Mouse (Mus musculus): ENCODE measurements at regions not wholly inside any gene's neighbourhood (a gene's known extent, or its start where the extent isn't known, plus 50 kb on each side); places are given as distances from the start of the nearest gene placed in this dataset.

DNA sequence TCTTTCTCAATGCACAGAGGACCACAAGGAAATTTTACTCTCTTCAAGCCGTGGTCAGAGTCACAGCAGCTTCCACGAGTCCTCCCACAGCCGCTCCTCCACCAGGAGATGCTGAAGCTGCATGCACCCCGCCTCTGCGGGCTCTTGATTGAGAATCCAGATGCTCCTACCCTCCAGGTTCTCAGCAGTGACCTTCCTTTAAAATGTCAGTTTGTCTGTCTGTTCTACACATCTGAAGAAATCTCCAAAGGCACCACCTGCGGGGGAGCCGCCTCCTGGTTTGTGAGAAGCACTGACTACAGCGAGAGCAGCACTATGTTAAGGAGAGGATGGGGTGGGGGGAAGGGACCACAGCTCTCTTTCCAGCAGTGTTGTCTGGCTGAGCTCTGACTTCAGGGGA lies 303.8 kb downstream of the Hlx start:
- no peaks in the 10 kb centered on the region for H3K4me1 ChIP-seq (replicated peaks)
- H3K9me3 ChIP-seq (replicated peaks), result no peaks in the 10 kb centered on the region
- no peaks in the 10 kb centered on the region for H3K27me3 ChIP-seq
- no peak overlapping the region for H3K27ac ChIP-seq (replicated peaks)
- WGBS (ENCODE audit: insufficient replicate concordance), result 47% methylated on average over 8 of the region's 8 CpGs
- ATAC-seq (ENCODE audit: insufficient read depth), result no peak
- no peaks in the 10 kb centered on the region for H3K36me3 ChIP-seq (replicated peaks)
- H3K4me2 ChIP-seq, result no peak overlapping the region
- H3K9ac ChIP-seq, result no peak overlapping the region
- no peak overlapping the region for H3K4me3 ChIP-seq (replicated peaks)

DNA sequence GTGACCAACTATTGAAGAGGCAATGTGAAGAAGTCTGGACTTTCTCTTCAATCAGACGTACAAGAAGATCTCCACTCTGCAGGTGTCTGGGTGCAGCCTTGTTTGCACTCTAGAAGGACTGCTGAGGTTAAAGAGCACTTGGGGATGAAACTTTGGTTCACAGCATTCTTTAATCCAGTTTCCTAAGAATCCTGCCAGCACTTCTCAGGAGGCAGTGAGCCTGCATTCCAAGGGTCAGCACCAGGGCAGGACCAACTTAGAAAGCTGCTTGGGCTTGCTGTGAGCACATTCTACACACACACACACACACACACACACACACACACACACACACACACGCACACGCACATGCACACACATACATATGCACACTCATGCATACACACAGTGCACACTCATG lies 304.4 kb downstream of the Hlx start:
- Histone ChIP-seq H3K4me1 (replicated peaks) (no peaks in the 10 kb centered on the region), H3K4me3 (replicated peaks) (no peak overlapping the region), H3K4me2 (no peak overlapping the region), H3K9ac (no peak overlapping the region), H3K27ac (replicated peaks) (no peak overlapping the region), H3K36me3 (replicated peaks) (no peaks in the 10 kb centered on the region), H3K27me3 (no peaks in the 10 kb centered on the region), H3K9me3 (replicated peaks) (no peaks in the 10 kb centered on the region)
- 54% methylated on average over 3 of the region's 3 CpGs for WGBS (ENCODE audit: insufficient replicate concordance)
- ATAC-seq (ENCODE audit: insufficient read depth), result no peak

DNA sequence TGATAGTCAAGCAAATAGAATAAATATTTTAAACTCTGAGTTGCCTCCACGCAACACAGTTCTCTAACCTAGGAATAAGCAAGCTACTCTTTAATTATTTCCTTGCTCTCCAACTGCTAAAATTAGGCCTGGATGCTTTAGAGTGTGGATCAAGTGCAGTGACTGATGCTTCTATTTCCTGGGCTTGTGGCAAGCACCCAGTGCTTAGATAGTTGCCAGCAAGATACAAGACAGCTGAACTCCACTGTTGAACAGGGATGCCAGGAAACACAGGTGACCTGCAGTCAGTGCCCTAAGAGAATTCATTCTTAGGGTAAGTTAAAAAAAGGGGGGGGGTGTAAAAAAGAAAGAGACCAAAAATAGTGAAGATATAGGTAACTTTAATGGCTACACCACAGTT lies 306.7 kb downstream of the Hlx start:
- no peak overlapping the region for H3K4me2 ChIP-seq
- no peak overlapping the region for H3K27ac ChIP-seq (replicated peaks)
- no peaks in the 10 kb centered on the region for H3K4me1 ChIP-seq (replicated peaks)
- H3K36me3 ChIP-seq (replicated peaks), result no peaks in the 10 kb centered on the region
- no peaks in the 10 kb centered on the region for H3K27me3 ChIP-seq
- no peak overlapping the region for H3K9ac ChIP-seq
- WGBS (ENCODE audit: insufficient replicate concordance), result 74% methylated on average over 1 of the region's 1 CpGs
- no peak overlapping the region for H3K4me3 ChIP-seq (replicated peaks)
- no peak for ATAC-seq (ENCODE audit: insufficient read depth)
- no peaks in the 10 kb centered on the region for H3K9me3 ChIP-seq (replicated peaks)

DNA sequence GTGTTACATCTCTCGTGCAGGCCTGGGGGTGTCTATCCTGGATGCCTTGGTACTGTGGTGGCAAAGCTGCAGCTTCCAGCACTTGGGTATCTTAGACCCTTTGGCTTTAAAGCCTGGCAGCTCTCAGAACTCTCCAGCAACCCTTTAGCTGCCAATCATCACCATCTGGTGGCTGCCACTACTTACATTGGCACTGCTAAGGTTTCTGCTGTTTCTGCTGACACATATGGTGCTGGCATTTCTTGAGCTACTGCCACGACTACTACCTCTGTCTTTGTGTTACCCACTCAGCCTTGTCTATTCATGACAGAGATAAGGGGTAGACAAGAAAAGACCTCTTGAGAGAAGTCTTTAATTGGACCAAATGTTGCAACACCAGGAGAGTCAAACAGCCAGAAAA lies 308.4 kb downstream of the Hlx start:
- Histone ChIP-seq H3K36me3 (replicated peaks) (no peaks in the 10 kb centered on the region), H3K27me3 (no peaks in the 10 kb centered on the region), H3K4me2 (no peak overlapping the region), H3K9ac (no peak overlapping the region), H3K9me3 (replicated peaks) (no peaks in the 10 kb centered on the region), H3K4me1 (replicated peaks) (no peaks in the 10 kb centered on the region), H3K4me3 (replicated peaks) (no peak overlapping the region), H3K27ac (replicated peaks) (no peak overlapping the region)
- no peak for ATAC-seq (ENCODE audit: insufficient read depth)
- WGBS (ENCODE audit: insufficient replicate concordance), result 49% methylated on average over 2 of the region's 2 CpGs

DNA sequence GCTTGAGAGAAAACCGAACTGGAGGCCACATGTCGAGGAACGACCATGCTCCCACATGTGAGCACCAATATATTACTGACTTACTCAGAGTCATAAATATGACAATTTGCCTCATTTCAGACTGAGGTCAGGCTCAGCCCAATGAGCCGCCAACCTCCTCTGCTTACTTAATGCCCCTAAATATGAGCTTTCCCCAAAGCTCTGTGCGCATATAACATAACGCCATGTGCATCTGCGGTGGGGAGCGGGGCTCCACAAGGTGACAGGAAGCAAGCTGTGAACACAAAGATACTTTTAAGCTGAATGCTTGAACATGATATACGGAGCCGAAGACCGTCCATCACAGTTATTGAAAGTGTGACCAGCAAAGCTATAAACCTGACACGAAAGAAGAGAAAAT lies 319.8 kb downstream of the Hlx start:
- ATAC-seq (ENCODE audit: insufficient read depth), result no peak
- Histone ChIP-seq H3K36me3 (replicated peaks) (no peaks in the 10 kb centered on the region), H3K4me3 (replicated peaks) (no peak overlapping the region), H3K9ac (no peak overlapping the region), H3K9me3 (replicated peaks) (no peaks in the 10 kb centered on the region), H3K27me3 (no peaks in the 10 kb centered on the region), H3K27ac (replicated peaks) (no peak overlapping the region), H3K4me1 (replicated peaks) (no peaks in the 10 kb centered on the region), H3K4me2 (no peak overlapping the region)
- WGBS (ENCODE audit: insufficient replicate concordance), result 65% methylated on average over 12 of the region's 12 CpGs

DNA sequence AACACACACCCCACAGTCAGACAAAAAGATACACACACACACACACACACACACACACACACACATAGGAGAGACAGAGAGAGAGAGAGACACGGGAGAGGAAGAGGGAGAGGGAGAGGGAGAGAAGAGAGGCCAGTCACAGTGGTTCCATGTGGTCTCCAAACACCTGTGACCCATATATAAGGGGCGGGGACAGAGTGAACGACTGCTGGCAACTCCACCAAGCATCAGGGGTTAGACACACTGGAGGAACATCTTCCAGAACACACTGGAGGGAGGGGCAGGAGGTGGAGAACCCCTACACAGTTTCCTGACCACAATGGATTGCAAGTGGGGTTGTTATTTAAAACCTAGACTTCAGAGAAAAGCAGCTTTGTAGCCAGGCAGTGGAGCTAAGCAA lies 321.4 kb downstream of the Hlx start:
- no peak overlapping the region for H3K27ac ChIP-seq (replicated peaks)
- no peaks in the 10 kb centered on the region for H3K9me3 ChIP-seq (replicated peaks)
- no peak overlapping the region for H3K4me3 ChIP-seq (replicated peaks)
- ATAC-seq (ENCODE audit: insufficient read depth), result no peak
- no peak overlapping the region for H3K4me2 ChIP-seq
- WGBS (ENCODE audit: insufficient replicate concordance), result 37% methylated on average over 3 of the region's 3 CpGs
- no peak overlapping the region for H3K9ac ChIP-seq
- H3K27me3 ChIP-seq, result no peaks in the 10 kb centered on the region
- H3K36me3 ChIP-seq (replicated peaks), result no peaks in the 10 kb centered on the region
- no peaks in the 10 kb centered on the region for H3K4me1 ChIP-seq (replicated peaks)

DNA sequence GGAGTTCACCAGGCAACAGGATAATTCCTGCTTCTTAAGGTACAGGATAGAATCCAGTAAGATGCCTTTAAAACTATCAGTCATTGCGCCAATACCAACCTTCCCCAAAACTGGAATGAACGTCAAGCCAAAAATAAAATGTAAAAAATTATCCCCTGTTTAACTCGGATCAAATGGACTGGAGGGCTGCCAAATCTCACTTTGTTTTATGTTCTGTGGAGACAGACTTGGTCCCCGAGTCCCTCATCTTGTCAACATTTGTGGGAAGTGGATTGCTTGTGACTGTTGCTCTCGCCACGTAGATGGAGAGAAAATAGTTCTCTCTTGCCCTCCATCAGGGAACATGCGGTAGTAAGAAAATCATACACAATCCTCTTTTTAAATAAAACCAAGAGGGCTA lies 322.4 kb downstream of the Hlx start:
- Histone ChIP-seq H3K4me2 (no peak overlapping the region), H3K27ac (replicated peaks) (no peak overlapping the region), H3K9ac (no peak overlapping the region), H3K36me3 (replicated peaks) (no peaks in the 10 kb centered on the region), H3K9me3 (replicated peaks) (no peaks in the 10 kb centered on the region), H3K27me3 (no peaks in the 10 kb centered on the region), H3K4me1 (replicated peaks) (no peaks in the 10 kb centered on the region), H3K4me3 (replicated peaks) (no peak overlapping the region)
- 65% methylated on average over 7 of the region's 7 CpGs for WGBS (ENCODE audit: insufficient replicate concordance)
- ATAC-seq (ENCODE audit: insufficient read depth), result no peak

DNA sequence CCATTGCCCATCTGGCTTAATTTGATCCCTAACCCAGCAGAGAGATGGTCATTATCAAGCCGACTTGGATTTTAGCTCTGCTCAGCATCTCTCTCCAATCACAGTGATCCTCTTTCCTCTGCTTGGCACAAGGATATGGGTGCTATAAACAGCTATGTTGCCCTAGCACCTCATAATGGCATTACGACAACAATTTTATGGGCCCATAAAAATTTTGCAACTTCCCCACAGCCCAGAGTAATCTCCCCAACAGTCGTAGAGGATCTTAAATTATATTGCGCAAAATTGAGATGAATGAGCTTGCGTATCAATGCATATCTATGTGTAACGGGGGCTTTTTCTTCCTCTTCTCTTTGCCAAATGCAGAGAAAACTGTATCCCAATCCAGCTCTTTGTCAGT lies 329.4 kb downstream of the Hlx start:
- ATAC-seq (ENCODE audit: insufficient read depth), result no peak
- Histone ChIP-seq H3K9ac (no peak overlapping the region), H3K4me1 (replicated peaks) (no peaks in the 10 kb centered on the region), H3K36me3 (replicated peaks) (no peaks in the 10 kb centered on the region), H3K4me2 (no peak overlapping the region), H3K27ac (replicated peaks) (no peak overlapping the region), H3K4me3 (replicated peaks) (no peak overlapping the region), H3K27me3 (no peaks in the 10 kb centered on the region), H3K9me3 (replicated peaks) (no peaks in the 10 kb centered on the region)
- WGBS (ENCODE audit: insufficient replicate concordance), result 59% methylated on average over 6 of the region's 6 CpGs

DNA sequence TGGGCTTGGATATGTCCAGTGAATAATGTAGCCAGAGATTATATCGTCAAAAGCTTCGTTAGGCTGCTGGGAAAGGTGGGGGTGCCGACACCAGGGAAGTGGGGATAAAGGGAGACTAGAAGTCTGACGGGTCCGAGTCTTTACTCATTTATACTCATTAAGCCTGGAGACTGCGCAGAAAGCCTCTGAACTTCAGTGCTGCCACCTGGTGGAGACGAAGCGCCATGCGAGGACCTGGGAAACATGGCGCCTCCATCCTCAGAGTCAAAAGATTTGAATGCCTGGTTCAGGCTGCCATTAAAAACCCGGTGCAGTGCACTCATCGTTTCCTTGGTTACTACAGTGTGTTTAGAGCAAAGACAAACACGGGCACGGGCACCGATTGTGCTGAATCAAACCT lies 337.2 kb downstream of the Hlx start:
- H3K4me2 ChIP-seq, result no peak overlapping the region
- no peaks in the 10 kb centered on the region for H3K36me3 ChIP-seq (replicated peaks)
- no peaks in the 10 kb centered on the region for H3K9me3 ChIP-seq (replicated peaks)
- no peak for ATAC-seq (ENCODE audit: insufficient read depth)
- H3K4me1 ChIP-seq (replicated peaks), result no peaks in the 10 kb centered on the region
- WGBS (ENCODE audit: insufficient replicate concordance), result 41% methylated on average over 15 of the region's 15 CpGs
- no peaks in the 10 kb centered on the region for H3K27me3 ChIP-seq
- no peak overlapping the region for H3K4me3 ChIP-seq (replicated peaks)
- no peak overlapping the region for H3K9ac ChIP-seq
- H3K27ac ChIP-seq (replicated peaks), result no peak overlapping the region

DNA sequence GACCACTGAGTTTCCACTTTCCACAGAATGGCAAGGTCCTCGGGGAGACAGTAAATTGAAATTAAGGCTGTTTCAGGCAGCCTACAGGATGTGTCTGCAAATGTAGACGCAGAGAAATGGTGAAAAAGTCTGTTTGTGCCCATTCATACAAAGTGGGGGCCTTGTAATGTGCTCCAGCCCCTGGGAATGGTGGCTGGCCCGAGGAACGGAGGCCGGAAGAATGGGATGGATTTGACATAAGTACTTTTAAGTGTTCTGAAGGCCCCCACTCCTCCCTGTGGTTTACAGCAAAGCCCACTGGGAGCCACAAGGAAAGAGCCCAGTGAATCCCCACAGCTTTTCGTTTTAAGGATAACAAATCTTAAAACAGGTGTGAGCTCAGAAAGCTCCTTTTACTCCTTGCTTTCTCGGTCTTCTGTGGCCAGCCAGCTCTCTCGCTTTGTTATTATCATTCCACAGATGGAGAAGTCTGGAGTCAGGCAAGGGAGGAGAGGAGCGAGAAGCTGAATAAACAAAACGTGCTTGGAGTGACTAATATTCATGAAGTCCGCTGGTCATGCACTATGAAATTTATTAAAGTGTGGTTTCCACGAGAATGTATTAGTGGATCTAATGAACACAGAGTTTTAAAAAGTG lies 337.7 kb downstream of the Hlx start:
- H3K36me3 ChIP-seq (replicated peaks), result no peaks in the 10 kb centered on the region
- H3K4me3 ChIP-seq (replicated peaks), result no peak overlapping the region
- no peaks in the 10 kb centered on the region for H3K27me3 ChIP-seq
- no peak for ATAC-seq (ENCODE audit: insufficient read depth)
- H3K4me2 ChIP-seq, result no peak overlapping the region
- H3K27ac ChIP-seq (replicated peaks), result no peak overlapping the region
- no peaks in the 10 kb centered on the region for H3K4me1 ChIP-seq (replicated peaks)
- no peak overlapping the region for H3K9ac ChIP-seq
- no peaks in the 10 kb centered on the region for H3K9me3 ChIP-seq (replicated peaks)
- WGBS (ENCODE audit: insufficient replicate concordance), result 58% methylated on average over 12 of the region's 12 CpGs

DNA sequence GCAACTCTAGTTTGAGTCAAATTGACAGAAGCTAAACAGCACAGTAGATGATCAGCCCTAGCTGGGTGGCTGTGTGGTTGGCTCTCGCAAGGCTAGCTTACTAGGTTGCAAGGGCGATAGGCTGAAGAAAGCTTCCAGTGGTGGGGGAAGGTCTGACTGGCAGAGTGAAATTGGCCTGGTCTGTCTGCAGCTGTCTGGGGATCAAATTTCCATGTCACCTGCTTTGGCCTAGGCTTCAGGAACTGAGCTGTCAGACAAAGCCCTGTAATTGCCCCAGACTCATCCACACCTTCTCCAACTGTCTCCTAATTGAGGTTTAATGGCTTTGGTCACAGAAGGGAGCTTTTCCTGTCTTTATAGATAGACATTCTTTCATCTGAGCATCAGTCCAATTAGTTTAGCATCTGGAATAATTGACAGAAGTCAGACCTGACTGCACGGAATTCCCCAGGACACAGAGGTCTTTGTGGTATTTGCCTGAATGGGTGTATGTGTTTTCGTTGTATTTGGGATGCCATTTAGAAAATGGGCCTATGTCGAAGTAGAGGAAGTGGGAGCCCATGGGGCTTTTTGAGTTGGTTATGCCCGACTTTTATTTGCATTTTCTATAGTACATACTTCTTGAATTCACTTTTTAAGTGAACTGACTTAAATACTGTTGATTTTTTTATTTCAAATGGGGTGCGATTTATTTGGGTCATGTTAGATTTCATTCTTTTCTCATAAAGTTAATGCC lies 348.2 kb downstream of the Hlx start:
- no peaks in the 10 kb centered on the region for H3K36me3 ChIP-seq (replicated peaks)
- no peak overlapping the region for H3K4me2 ChIP-seq
- no peaks in the 10 kb centered on the region for H3K27me3 ChIP-seq
- H3K9me3 ChIP-seq (replicated peaks), result no peaks in the 10 kb centered on the region
- H3K27ac ChIP-seq (replicated peaks), result no peak overlapping the region
- H3K9ac ChIP-seq, result no peak overlapping the region
- ATAC-seq (ENCODE audit: insufficient read depth), result no peak
- 61% methylated on average over 7 of the region's 7 CpGs for WGBS (ENCODE audit: insufficient replicate concordance)
- H3K4me1 ChIP-seq (replicated peaks), result no peaks in the 10 kb centered on the region
- H3K4me3 ChIP-seq (replicated peaks), result no peak overlapping the region

DNA sequence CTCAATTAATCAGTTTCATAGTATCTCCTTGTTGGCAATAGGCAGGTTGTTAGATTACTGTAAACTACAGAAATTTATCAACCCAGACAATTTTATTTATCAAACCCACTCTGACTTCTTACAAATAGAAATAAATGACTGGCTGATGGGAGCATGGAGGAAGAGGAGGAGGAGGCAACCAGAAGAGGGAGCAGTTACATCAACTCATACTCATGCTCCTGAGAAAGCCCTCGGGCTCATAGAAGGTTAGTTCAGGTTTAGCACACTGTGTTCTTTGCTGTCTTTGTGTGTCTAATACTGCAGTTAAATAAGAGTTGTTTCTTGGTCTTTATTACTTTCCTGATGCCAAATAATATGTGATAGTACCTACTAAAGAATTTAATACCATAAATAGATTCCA lies 344.6 kb upstream of the 1700056E22Rik start:
- Histone ChIP-seq H3K4me3 (replicated peaks) (no peak overlapping the region), H3K27me3 (no peaks in the 10 kb centered on the region), H3K9ac (no peak overlapping the region), H3K9me3 (replicated peaks) (no peaks in the 10 kb centered on the region), H3K27ac (replicated peaks) (no peak overlapping the region), H3K4me1 (replicated peaks) (no peaks in the 10 kb centered on the region), H3K36me3 (replicated peaks) (no peaks in the 10 kb centered on the region), H3K4me2 (no peak overlapping the region)
- whole genome bisulfite sequencing (ENCODE audit: insufficient replicate concordance), result 47% methylated on average over 1 of the region's 1 CpGs
- no peak for ATAC-seq (ENCODE audit: insufficient read depth)
